Mouse (Mus musculus) limb, embryonic 10.5 days (tissue): ENCODE data around the gene Elmod2. TPM values are rescaled to one million over a fixed set of nuclear protein-coding genes. Genes with fewer than 3 reads are reported as not detected.

Experiments
- polyA plus RNA-seq: library from polyadenylated mRNA; unstranded; fragments of >200 nt; fragmentation: Nextera tagmentation; extraction: Ambion mirVana; gene quantifications from 2 replicates; pipeline ENCODE4 v1.2.1, GENCODE M21; 2016

Gene Elmod2
- polyA plus RNA-seq, 1 experiment from 2014 or later: 23.4 TPM

Other genes with a start within 250 kb of the Elmod2 start
- gene Tbc1d9, start 167.1 kb downstream of the Elmod2 start, polyA plus RNA-seq: 1.1 and 1.7 TPM in 2 replicates
- 0.60 and 1.3 TPM in 2 replicates for gene Gm10645, start 166.3 kb downstream of the Elmod2 start, polyA plus RNA-seq
- gene Ucp1, start 42.1 kb downstream of the Elmod2 start, polyA plus RNA-seq: not detected in 2 replicates
- gene Mgat4d, start 16.0 kb upstream of the Elmod2 start, polyA plus RNA-seq: not detected in 2 replicates
- 1.5 and 2.0 TPM in 2 replicates for gene Clgn, start 57.4 kb upstream of the Elmod2 start, polyA plus RNA-seq
- 97.0 and 97.6 TPM in 2 replicates for gene Scoc, start 125.9 kb upstream of the Elmod2 start, polyA plus RNA-seq
- not detected in 2 replicates for gene Olfr370, start 203.3 kb upstream of the Elmod2 start, polyA plus RNA-seq
- gene Ndufb7, start 234.2 kb upstream of the Elmod2 start, polyA plus RNA-seq: 316 and 317 TPM in 2 replicates